Mouse (Mus musculus) intestine, postnatal 0 days (tissue): ENCODE results near the gene Inka2. TPM values are rescaled to one million over a fixed set of nuclear protein-coding genes. Genes with fewer than 3 reads are reported as not detected.
"Not testable (repeated sequence)": the region's sequence is repeated elsewhere in the genome, so short reads cannot be mapped to it uniquely, and the experiment has no call there.

Source experiments
- ATAC-seq: fragments of 200-750 bp; cut with Nextera tagmentation; 2 replicates; pipeline ENCODE4 v1.8.0; 2017; ENCODE audit warnings: mild to moderate bottlenecking, moderate TSS enrichment, moderate library complexity
- H3K27ac ChIP-seq: fragments of 300-500 bp; sonication (generic); 2 replicates; pipeline ENCODE4 v1.5.1; 2014; ENCODE audit warnings: mild to moderate bottlenecking, low read depth, low read length, moderate library complexity
- H3K27me3 ChIP-seq: fragments of 300-500 bp; sonication (generic); replicated peaks from 2 replicates; pipeline ENCODE4 v1.6.1; 2014; ENCODE audit warnings: low read length, mixed read lengths; ENCODE audit not compliant: control insufficient read depth, insufficient read depth
- H3K36me3 ChIP-seq: fragments of 300-500 bp; sonication (generic); 2 replicates; pipeline ENCODE4 v1.6.1; 2014; ENCODE audit warnings: mild to moderate bottlenecking, moderate library complexity; ENCODE audit not compliant: control insufficient read depth, insufficient read depth
- H3K4me1 ChIP-seq: fragments of 300-500 bp; sonication (generic); replicated peaks from 2 replicates; pipeline ENCODE4 v1.6.1; 2014; ENCODE audit warnings: antibody characterized with exemption, low read length, mixed read lengths; ENCODE audit not compliant: control insufficient read depth, insufficient read depth
- H3K4me2 ChIP-seq: fragments of 300-500 bp; sonication (generic); replicated peaks from 2 replicates; pipeline ENCODE4 v1.6.1; 2014; ENCODE audit warnings: low read depth, mild to moderate bottlenecking, moderate library complexity
- H3K4me3 ChIP-seq: fragments of 300-500 bp; sonication (generic); 2 replicates; pipeline ENCODE4 v1.5.1; 2014; ENCODE audit warnings: low read depth, low read length
- H3K9ac ChIP-seq: fragments of 300-500 bp; sonication (generic); 2 replicates; pipeline ENCODE4 v1.6.1; 2014; ENCODE audit warnings: mild to moderate bottlenecking, low read depth, low read length
- H3K9me3 ChIP-seq: fragments of 300-500 bp; sonication (generic); 2 replicates; pipeline ENCODE4 v1.6.1; 2016; ENCODE audit warnings: mixed run types; ENCODE audit not compliant: control insufficient read depth
- CTCF ChIP-seq: sonication (generic); IDR thresholded peaks from 2 replicates; pipeline ENCODE4 v1.5.1; 2016; ENCODE audit warnings: low read depth, mild to moderate bottlenecking, control low read depth, antibody characterized with exemption, moderate library complexity
- WGBS: fragments of 180-500 bp; shearing (Covaris S2); extraction: QIAGEN DNeasy Blood & Tissue Kit; methylation state at CpG from one replicate; pipeline ENCODE4 v1.1.7; 2014; 5-methylcytosine and 5-hydroxymethylcytosine counted together
- polyA plus RNA-seq: library from polyadenylated mRNA; unstranded; fragments of >200 nt; fragmentation: Nextera tagmentation; extraction: Ambion mirVana; gene quantifications from 2 replicates; pipeline ENCODE4 v1.2.1, GENCODE M21; 2015

Inka2 gene
- polyA plus RNA-seq, 1 experiment from 2014 or later: 1.5 TPM

DNA sequence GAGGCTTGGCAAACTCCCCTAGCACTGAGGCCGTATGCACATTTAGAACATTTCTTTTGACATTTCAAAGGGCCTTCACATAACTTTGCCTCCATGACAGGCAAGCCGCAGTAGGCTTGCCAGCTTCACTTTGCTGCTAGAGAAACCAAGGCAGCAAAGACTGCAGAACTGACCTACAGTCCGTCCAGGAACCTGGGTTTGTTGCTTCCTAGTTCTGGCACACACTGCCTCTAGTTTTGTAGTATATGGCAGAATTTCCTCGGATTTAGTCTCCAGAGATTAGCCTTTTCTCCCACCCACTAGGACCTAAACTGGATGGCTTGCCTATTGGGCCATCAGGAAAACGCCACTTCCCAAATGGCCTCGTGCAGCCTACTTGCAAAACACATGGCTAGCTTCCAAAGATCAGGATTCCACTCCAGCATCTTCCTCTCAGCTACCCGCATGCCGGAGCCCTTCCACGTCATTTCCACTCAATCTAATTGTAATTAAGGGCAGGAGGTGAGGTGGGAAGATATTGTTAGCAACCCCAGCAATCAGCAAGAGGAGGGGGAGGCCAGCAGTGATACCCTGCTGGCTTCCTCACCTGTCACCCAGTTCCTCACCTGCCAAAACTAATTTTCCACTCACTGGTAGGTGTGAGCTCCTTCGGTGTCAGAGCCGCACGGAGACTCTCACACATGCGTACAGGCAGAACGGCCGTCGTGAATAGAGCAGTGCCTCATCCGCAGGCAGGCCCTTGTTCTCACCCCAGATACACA is 7.8 kb upstream of the Inka2 start:
- no peak for ATAC-seq
- Histone ChIP-seq H3K9me3 (no peaks in the 10 kb centered on the region), H3K36me3 (no peaks in the 10 kb centered on the region), H3K4me1 (no peaks in the 10 kb centered on the region), H3K27me3 (no peaks in the 10 kb centered on the region), H3K9ac (no peak overlapping the region), H3K4me2 (peak overlapping the region; percentile 1; the same call in 1 of the 2 replicates), H3K4me3 (no peak overlapping the region), H3K27ac (no peak overlapping the region)
- TF ChIP-seq CTCF: no peak
- WGBS: 62% methylated on average over 17 of the region's 17 CpGs

- no peak for TF ChIP-seq CTCF
- ATAC-seq: no peak
Observed at GRCm38 (mm10) chr3:105697148-105697441, 7.3 kb upstream of the Inka2 start.

GRCm38 (mm10) chr3:105698311-105698710 is 6.1 kb upstream of the Inka2 start:
- WGBS: 58% methylated on average over 1 of the region's 1 CpGs
- Histone ChIP-seq H3K4me3 (no peak overlapping the region), H3K36me3 (no peaks in the 10 kb centered on the region), H3K4me2 (no peak overlapping the region), H3K9ac (no peak overlapping the region), H3K4me1 (no peaks in the 10 kb centered on the region), H3K27me3 (no peaks in the 10 kb centered on the region), H3K9me3 (no peaks in the 10 kb centered on the region), H3K27ac (no peak overlapping the region)
- no peak for TF ChIP-seq CTCF
- ATAC-seq: no peak

More at GRCm38 (mm10) chr3:105697148-105697441, 7.3 kb upstream of the Inka2 start:
- Histone ChIP-seq H3K4me1 (no peaks in the 10 kb centered on the region), H3K4me3 (no peak overlapping the region), H3K9ac (no peak overlapping the region), H3K36me3 (no peaks in the 10 kb centered on the region), H3K4me2 (no peak overlapping the region), H3K27me3 (no peaks in the 10 kb centered on the region), H3K9me3 (no peaks in the 10 kb centered on the region), H3K27ac (no peak overlapping the region)
- 68% methylated on average over 5 of the region's 5 CpGs for WGBS

DNA sequence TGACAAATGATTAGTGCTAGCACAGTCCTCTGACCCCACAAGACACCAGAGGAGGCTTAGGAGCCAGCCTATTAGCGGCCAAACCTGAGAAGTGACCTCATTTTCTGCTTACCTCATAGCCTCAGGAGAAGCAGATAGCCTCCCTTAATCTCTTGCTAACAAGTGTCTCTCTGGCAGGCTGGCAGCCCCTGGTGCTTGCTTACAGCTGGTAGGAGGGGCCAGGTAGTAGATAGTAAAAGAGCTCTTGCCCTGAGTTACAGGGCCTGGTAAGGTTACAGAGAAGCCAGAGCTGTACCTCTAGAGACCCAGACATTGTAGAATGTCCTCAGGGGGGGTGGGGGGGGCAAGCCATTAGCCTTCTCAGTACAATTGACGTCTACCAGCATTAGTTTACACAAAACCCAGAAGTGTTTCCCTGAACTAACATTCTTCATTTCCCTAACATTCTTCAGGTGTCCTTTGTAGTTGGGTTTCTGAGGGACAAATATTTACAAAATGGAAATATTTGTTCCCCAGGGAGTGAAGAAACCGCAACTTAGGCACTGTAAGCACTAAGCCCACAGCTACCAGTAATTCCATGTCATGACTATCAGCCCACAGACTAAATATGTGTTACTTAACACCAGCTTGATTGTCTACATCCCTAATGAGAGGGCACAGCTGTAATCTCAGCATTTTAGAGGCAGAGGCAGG is 5.0 kb upstream of the Inka2 start:
- ATAC-seq: no peak
- Histone ChIP-seq H3K9me3 (no peaks in the 10 kb centered on the region), H3K27ac (no peak overlapping the region), H3K4me3 (no peak overlapping the region), H3K36me3 (no peaks in the 10 kb centered on the region), H3K27me3 (no peaks in the 10 kb centered on the region), H3K4me2 (no peak overlapping the region), H3K4me1 (no peaks in the 10 kb centered on the region), H3K9ac (no peak overlapping the region)
- no peak for TF ChIP-seq CTCF
- 36% methylated on average over 3 of the region's 3 CpGs for WGBS

DNA sequence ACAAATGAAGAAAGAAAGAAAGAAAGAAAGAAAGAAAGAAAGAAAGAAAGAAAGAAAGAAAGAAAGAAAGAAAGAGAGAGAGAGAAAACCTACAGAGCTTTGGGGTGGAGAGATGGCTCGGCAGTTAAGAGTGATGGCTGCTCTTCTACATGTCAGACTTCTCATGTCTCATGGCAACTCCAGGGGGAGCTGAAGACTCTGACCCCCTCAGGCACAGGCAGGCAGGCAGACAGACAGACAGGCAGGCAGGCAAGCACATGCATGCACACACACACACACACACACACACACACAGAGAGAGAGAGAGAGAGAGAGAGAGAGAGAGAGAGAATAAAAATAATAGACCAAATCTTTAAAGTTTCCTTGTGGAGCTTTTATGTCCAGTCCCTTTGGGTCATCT is 3.6 kb upstream of the Inka2 start:
- H3K4me2 ChIP-seq, H3K4me1 ChIP-seq, H3K27ac ChIP-seq, H3K9ac ChIP-seq, ATAC-seq, H3K9me3 ChIP-seq, H3K36me3 ChIP-seq, H3K4me3 ChIP-seq, H3K27me3 ChIP-seq: not testable (repeated sequence)
- 18% methylated on average over 1 of the region's 1 CpGs for WGBS

GRCm38 (mm10) chr3:105701399-105701798 is 3.0 kb upstream of the Inka2 start:
- Histone ChIP-seq H3K4me3 (no peak overlapping the region), H3K9ac (no peak overlapping the region), H3K9me3 (no peaks in the 10 kb centered on the region), H3K27me3 (no peaks in the 10 kb centered on the region), H3K4me1 (peaks cover 4% of the 10 kb centered on the region; the same call in 1 of the 2 replicates), H3K27ac (no peak overlapping the region), H3K4me2 (no peak overlapping the region), H3K36me3 (no peaks in the 10 kb centered on the region)
- no peak for ATAC-seq
- WGBS: 48% methylated on average over 5 of the region's 5 CpGs
- no peak for TF ChIP-seq CTCF
